Mouse (Mus musculus): ENCODE results near the gene Tars.

Tars gene

GRCm38 (mm10) chr15:11399356-11400067 lies at the start of gene Tars:
Gene Tars, minus strand, starts transcription at chr15:11399665.
- DNase-seq (ENCODE audit: low spot score) = peak; percentile 98

GRCm38 (mm10) chr15:11437361-11437760 lies 37.9 kb upstream of the Tars start:
- DNase-seq (ENCODE audit: low spot score) = no peak

DNA sequence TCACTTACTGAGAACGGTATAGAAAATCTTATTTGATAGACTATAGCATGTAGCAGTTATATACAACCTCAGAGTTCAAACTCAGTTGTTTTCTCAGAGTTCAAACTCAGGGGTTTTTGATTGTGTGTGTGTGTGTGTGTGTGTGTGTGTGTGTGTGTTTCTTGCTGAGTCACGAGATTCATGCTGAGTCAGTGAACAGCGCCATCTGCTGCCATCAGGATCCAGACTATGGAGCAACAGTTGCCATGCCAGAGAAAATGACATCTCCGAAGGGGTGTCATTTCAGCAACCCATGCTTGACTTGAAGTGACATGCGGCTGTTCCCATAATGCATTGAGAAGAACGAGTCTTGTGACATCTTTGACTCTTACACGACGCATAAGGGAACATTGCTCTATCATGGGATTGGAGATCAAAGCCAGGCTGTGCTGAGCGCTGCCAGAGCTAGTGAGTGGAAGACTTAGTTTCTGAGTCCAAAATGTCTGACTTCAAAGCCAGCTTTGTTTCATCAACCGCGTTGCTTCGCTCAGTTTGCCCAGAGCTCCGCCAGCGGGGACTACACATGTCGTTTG lies 37.3 kb upstream of the Tars start:
- DNase-seq (ENCODE audit: low spot score) = no peak

GRCm38 (mm10) chr15:11426899-11427298 lies 27.4 kb upstream of the Tars start:
- DNase-seq (ENCODE audit: low spot score) = no peak

- no peak for DNase-seq (ENCODE audit: low spot score)
These were observed 14.0 kb upstream of the Tars start for GRCm38 (mm10) chr15:11413484-11413883.

DNA sequence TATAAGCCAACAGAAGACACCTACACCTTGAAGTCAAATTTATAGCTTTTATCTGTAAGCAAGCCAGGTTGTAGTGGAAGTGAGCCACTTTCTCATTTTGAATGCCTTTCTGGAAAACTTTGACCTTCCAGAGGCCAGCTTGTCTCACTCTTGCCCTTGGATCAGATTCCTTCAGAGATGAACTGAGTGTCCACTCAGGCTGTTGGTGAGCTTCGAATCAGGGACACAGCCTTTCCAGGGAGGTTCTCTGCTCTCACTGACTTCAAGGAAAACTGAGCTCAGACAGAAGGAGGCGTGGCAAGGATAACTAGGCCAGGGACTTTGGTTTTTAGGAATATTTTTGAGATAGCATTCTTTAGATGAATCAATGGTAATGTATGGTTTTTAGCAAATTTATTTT lies 13.1 kb upstream of the Tars start:
- DNase-seq (ENCODE audit: low spot score) = no peak

DNA sequence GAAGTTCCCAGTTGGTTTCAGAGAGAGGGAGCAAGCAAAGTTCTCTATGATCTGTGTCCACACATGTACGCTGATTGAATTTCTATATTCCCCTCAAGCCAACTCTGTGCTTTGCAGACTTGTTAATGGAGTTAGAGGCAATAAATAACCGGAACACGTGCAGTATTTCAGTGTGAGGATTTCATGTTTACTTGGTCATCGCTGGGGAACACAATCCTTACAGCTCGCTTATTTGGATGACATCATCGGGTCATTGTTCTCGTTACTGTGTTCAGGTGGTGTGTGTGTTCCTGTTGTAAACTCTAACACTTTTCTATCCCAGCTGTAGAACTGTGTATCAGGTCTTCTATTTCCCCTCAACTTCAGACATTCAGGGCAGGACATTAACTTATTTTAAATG lies 12.4 kb upstream of the Tars start:
- no peak for DNase-seq (ENCODE audit: low spot score)

- DNase-seq (ENCODE audit: low spot score) = peak; percentile 33
These were observed 8.8 kb upstream of the Tars start for GRCm38 (mm10) chr15:11408155-11408826.

DNA sequence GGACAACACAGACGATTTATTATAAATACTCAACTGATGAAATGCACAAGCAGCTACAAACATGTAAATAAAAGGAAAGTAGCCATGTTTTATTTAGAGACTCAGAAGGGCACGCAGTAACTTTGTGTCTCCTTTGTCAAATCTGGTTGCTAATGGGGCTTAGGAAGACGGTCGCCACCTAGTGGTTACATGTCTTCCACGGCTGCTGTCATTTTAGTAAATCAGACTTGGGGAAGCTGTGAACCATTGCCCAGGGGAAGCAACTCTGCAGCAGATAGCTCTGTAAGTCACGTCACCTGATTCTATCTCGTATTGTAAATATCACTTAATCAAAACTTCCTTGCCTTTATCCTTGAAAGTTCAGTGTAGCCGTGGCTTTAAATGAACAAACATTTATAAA lies 7.9 kb upstream of the Tars start:
- DNase-seq (ENCODE audit: low spot score) = peak; percentile 21

DNA sequence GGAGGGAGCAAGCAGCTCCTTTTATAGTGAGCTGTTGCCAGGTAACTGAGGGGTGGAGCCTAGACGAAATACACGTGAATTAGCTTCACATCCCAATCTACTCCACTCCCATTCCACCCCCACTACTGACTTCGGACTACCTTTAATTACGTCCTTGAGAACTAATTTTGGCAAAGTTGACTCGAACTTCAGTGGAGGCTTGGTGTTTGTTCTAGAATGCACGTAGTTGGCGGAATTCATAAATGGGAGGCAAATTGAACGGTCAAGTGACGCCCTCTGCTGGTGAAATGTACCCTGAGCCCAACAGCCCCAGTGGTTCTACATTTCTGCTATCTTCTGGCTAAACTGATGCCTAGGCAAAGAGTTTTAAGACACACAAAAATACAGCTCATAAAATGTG lies 7.3 kb upstream of the Tars start:
- DNase-seq (ENCODE audit: low spot score) = no peak

GRCm38 (mm10) chr15:11398676-11399350 lies 652 bp downstream of the Tars start:
- DNase-seq (ENCODE audit: low spot score) = no peak

GRCm38 (mm10) chr15:11396421-11396820 lies 3.0 kb downstream of the Tars start:
- no peak for DNase-seq (ENCODE audit: low spot score)

DNA sequence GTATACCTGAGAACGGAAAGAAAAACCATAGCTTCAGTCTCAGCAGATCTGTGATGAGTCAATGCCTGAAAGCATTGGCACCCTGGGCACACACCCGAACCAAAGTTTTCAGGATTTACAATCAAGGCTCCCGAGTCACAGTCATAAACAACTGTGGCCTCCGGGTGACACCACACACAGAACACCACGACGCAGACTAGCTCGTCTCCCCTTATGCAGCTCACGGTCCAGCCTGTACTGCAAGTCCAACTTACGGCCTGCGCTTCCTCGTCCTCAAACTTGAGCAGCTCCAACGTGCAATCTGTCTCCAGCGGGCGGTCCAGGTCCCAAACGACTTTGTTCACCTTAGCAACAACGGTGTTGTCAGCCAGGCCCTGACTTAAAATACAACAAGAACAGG lies 6.6 kb downstream of the Tars start:
- no peak for DNase-seq (ENCODE audit: low spot score)

DNA sequence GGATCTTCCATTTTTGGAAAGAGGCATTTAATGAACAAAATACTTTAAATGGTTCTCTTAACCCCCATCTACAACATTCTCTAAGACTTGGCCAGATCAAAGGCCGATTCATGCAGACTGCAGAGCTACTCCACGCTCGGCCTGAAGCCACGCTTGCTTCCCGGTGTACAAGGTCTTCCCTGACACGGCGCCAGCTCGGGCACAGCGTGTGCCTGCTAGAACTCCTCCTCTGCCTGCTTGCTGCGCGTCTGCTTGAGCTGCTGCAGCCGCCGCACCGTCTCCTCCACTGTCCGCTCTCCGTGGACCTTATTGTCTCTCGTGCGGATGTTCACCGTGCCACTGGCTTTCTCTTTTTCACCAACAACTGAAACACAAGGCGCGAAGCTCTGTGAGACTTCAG lies 15.7 kb downstream of the Tars start:
- no peak for DNase-seq (ENCODE audit: low spot score)

- no peak for DNase-seq (ENCODE audit: low spot score)
These were observed 16.9 kb downstream of the Tars start for GRCm38 (mm10) chr15:11382585-11382984.

GRCm38 (mm10) chr15:11380616-11381015 lies 18.8 kb downstream of the Tars start:
- DNase-seq (ENCODE audit: low spot score) = no peak

DNA sequence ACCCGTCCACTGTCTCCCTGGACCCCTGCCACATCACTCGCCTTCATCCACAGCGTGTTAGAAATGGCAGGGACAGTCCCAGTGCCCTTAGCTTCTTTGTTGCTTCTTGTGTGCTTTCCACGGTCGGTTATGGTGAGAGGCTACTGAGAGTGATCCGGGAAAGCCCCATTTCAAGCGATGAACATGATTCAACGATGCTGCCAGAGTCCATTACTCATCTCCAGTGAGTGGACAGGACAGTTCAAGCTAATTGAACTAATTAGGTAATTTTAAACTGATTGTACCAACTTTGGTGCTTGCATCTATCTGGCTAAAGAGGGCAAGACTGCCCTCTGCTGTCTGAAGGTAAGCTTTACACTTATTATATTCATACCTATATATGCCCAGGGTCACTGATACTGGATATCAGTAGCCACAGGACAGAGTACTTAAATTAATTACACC lies 19.4 kb downstream of the Tars start:
- peak; percentile 4 for DNase-seq (ENCODE audit: low spot score)

DNA sequence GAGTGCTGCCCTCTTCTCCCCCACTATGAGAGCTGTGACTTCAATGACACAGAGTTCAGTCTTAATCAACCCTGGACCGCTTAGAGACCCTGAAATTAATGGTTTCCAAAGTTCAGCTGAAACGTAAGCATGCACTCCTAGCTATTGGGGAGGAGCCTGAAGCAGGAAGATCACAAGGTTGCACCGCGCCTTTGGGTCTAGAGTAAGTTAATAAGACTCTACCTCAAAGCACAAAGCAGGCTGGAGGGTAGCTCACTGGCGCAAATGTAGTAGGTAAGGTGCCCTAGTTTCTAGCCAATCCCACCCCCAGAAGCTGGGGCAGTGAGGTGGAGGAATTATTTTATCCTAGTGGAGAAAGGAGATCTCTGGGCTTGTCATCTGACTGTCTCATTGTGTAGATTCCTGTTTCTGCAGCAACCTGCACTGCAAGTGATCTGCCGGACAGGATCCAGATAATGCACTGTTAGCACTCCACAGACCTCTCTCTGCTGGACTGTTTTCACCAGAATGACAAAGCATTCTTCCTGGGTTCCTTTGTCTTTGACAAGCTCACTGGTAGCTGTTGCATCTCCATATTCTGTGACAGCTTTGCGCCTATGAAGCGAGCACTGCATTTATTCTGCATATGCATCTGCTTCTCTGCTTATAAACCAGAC lies 19.9 kb downstream of the Tars start:
- no peak for DNase-seq (ENCODE audit: low spot score)

GRCm38 (mm10) chr15:11370477-11371085 lies 28.9 kb downstream of the Tars start:
- no peak for DNase-seq (ENCODE audit: low spot score)

DNA sequence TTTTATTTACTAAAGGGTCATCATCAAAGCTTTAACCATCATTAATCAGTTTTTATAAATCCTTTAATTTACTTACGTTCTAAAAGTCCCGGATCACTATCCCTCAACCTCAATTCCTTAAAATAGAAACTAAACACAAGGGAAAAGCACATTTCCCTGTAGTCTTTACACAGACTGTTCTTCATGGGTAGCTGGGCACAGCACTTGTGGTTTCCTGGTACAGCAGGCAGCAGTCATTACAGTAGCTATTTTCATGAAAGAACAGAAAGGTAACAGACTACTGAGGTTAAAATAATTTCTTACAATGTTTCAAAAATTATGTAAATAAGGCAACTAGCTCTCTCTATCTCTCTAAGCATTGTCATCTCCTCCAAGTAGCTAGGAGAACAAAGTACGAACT lies 29.9 kb downstream of the Tars start:
- no peak for DNase-seq (ENCODE audit: low spot score)

DNA sequence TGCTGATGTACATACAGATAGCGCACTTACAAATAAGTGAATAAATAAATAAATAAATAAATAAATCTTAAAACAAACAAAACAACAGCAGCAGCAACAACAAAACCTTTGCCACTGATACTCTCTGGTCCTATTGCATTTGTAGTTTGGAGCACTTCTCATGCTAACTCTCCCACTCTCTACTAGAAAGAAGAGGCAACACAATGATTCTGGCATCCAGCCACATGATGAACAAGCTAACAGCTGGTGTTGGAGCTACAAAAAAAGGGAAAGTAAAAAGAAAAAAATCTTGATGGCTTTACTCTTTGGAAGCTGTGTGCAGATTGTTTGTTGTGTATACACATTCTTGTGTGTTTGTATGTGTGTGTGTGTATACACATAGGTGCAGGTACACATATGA lies 34.7 kb downstream of the Tars start:
- no peak for DNase-seq (ENCODE audit: low spot score)

DNA sequence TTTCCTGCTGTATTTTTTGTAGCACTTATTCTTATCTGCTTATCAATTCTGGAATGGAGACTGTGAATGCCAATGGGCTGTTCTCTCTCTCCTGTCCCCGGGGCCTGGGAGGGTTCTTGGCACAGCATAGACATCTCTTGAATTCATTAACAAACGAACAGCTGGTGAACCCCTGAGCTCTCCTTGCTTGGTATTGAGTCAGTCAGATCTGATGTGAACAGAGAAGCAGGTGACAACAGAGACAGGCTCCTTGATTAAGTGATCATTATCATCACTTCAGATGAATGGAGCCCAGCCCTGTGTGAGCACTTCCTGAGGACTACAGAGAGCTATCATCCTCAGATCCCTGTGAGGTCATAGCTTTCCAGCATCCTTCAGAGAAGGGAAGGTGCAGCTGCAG lies 35.4 kb downstream of the Tars start:
- DNase-seq (ENCODE audit: low spot score) = no peak

All from yolk sac, embryonic 10.5 days (tissue).